Mouse (Mus musculus): ENCODE data around the gene Itga7.
A peak's percentile ranks its signal among the peaks of the same experiment; 100 is the strongest.

Gene Itga7

DNA sequence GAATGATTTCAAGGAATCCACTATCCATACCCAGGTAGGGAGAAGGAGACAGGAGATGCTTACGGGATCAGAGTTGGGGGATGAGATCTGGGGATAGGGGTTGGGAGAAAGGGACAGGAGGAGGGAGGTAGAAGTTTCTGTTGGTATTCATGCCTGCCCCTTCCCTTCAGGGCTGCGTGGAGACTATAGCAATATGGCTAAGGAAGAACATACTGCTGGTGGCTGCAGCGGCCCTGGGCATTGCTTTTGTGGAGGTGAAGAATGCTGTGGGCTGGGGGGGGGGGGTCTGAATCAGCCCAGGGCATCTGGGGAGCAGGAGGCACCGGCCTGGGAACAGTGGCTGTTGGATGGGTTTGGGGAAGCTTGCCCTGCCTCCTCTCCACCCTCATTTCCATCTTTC is 21.4 kb upstream of the Itga7 start:
- no peak for DNase-seq

DNA sequence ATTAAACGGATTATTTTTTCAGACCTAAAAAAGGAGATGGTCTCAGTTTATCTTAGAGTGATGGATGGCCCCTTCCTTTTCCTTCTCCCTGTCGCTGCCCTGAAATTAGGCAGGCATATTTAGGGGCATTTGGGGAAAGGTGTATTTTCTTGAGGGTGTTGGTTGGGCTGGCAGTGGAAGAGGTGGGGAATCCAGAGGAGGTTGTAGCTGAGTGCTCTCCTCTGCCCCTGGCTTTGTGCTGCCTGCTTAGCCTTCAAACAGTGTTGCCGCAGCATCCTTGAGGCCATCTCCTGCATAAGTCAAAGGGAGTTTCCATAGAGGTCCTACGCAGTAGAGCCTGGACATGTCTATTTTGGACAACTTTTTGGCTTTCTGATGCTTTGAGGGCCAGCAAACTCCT is 20.8 kb upstream of the Itga7 start:
- DNase-seq = no peak

DNA sequence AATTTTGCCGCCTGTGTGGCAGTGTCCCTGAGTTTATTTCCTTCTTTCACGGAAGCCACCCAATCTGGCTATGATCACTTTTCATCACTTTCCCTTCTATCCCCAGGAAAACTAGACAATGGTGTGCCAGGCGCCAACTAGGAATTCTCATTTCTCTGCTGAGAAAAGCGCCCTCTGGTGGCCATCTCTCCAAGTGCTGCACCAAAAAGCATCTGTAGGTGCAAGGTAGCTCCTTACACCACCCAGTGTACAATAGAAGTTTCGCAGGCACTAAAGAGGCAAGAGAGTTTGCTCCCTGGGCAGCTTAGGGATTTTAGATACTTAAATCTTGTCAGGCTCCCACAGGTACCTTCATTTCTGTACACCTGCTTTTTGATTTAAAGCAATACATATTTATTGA is 20.4 kb upstream of the Itga7 start:
- DNase-seq = peak; percentile 96

DNA sequence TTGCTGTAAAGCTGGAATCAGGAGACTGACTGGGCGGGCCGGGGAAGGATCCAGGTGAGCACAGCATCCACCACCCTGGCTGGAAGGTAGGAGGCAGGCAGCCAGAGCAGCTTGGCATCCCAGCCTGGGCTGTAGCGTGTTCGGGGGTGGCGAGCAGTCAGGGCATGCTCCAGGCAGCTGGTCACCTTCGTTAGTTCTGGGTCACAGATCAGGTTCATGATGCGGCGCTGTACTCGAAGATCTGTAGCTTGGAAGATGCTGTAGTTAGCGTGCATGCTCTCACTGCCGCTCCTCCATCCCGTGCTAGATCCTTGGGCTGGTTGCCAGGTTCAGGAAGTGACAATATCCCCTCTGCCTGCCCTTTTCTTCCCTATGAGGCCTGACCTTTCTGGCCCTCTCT is 19.9 kb upstream of the Itga7 start:
- no peak for DNase-seq

DNA sequence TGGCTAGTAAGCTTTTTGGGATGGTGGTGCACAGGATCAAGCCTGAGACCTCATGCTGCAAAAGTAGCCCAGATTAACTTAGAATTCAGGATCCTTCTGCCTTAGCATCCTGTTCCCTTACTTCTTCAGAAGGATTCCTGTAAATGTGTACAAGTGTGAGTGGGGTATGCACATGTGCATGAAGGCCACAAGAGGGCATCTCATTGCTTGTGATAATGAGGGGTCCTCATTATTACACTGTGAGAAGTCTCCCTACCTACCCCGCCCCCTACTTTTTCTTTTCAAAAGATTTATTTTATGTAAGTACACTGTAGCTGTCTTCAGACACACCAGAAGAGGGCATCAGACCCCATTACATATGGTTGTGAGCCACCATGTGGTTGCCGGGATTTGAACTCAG is 18.1 kb upstream of the Itga7 start:
- no peak for DNase-seq

DNA sequence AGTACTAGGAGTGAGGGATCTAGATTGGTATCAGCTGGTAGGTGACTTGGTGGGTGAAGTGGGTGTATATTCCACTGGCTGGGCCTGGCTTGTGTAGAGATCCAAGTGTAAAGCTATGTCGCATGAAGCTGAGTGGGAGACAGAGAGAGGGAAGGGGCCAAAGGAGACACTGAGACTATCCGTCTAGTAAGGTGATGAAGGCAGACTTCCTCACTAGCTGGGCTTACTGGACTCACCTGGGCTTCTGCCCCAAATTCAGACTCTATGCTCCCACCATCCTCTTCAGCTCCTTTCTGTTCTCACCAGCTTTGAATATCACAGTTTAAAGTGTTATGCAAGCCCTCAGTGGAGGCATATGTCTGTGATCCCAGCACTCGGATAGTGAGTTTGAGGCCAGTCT is 17.0 kb upstream of the Itga7 start:
- no peak for DNase-seq

DNA sequence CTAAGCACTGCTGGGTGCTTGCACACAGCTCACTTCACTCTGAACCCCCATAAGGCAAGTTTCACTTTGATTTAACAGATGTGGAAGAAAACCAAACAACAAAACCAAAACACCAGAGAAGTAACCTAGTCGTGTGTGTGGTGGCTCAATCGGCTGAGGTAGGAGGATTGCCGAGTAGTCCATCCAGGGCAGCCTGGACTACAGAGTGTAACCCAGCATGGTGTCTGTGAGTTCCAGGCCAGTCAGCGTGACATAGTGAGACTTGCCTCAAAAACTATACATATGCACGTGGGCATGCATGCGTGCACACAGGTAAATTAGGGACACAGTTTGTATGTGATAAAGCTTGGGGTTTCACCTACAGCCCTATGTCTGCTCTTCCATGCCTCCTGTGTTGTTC is 16.2 kb upstream of the Itga7 start:
- DNase-seq = no peak

DNA sequence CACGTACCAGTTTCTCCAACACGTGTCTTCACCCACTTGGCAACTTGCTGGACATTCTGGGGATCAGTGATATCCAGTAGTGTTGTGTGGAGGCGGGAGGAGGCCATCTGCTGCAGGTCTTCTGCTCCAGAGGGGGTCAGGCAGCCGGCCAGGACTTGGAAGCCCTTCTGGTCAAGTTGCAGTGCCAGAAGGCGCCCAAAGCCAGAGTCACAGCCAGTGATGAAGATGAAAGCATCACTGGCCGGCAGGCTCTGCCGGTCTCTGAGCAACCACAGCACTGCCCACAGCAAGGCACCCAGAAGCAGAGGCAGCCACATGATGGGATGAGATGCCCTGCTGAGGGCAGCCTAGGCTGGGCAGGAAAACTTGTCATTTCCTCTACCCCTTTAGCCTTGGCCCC is 15.4 kb upstream of the Itga7 start:
- no peak for DNase-seq

DNA sequence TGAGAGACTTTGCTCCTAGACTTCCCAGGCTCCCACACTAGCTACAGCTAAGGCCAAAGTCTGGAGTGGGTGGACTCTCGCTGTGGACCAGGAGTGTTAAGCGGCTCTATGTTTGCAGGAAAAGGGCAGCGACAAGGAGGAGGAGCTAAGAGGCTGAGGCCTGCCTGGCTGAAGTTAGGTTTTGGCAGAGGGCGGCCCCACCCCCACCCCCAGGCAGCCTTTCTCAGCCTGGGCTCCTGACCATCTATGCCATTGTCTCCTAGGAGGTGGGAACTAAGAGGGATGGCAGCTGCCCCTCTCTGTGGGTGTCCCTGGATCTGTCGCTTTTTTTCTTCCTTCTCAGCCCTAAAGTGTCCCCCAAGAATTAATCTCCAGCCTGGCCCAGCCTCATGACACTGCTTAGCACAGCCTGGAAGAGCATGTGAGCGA is 14.4 kb upstream of the Itga7 start:
- no peak for DNase-seq

DNA sequence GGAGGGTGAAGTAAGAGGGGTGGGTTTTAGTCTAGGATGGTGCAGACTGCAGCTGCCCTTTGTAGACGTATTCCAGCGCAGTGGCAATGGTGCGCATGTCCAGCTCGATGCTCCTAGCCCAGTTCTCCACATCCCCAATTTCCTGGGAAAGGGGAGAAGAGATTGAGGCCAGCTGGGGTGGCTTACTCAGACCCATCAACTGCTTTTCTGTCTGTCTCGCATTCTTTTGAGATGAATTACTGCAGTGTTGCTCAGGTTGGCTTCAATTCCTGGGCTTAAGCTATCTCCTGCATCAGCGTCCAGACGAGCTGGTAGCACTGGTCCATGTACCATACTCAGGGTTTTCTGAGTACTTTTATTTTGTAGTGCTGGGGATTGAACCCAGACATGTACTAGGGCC is 13.7 kb upstream of the Itga7 start:
- no peak for DNase-seq

DNA sequence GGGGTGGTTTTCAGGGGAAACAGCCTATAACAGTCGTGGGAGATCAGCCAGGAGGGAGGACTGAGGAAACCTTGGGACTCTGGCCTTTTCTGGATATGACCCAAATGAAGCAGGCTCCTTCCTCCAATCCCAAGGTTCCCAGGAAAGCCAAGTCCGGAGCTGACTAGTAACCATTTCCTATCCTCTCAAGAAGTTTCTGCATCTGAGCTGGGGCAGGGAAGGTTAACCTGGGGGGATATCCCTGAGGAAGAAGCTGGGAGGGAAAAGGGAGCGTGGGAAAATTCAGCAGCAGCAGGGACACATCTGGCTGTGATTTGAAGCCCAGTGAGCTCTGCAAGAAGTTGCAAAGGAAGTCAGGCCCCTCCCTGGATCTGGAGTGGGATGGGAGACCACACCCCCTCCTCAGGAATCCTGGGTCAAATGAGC is 12.9 kb upstream of the Itga7 start:
- DNase-seq = no peak

DNA sequence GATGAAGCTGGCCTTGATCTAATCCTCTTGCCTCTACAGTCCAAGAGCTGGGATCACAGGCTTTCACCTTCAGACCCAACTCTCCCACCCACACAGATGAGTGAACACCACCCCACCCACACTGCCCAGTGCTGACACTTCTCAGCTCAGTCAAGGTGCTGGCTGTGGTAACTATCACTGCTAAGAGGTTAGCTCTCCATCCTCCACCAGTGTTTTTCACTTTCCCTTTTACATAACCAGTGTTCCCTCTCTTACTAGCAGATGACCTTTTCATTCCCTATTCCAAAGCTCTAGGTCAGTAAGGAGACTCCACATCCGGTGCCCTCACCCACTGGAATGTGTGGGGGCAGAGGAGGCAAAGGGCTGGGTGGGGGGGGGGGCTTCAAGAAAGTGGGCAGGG is 12.4 kb upstream of the Itga7 start:
- DNase-seq = no peak

DNA sequence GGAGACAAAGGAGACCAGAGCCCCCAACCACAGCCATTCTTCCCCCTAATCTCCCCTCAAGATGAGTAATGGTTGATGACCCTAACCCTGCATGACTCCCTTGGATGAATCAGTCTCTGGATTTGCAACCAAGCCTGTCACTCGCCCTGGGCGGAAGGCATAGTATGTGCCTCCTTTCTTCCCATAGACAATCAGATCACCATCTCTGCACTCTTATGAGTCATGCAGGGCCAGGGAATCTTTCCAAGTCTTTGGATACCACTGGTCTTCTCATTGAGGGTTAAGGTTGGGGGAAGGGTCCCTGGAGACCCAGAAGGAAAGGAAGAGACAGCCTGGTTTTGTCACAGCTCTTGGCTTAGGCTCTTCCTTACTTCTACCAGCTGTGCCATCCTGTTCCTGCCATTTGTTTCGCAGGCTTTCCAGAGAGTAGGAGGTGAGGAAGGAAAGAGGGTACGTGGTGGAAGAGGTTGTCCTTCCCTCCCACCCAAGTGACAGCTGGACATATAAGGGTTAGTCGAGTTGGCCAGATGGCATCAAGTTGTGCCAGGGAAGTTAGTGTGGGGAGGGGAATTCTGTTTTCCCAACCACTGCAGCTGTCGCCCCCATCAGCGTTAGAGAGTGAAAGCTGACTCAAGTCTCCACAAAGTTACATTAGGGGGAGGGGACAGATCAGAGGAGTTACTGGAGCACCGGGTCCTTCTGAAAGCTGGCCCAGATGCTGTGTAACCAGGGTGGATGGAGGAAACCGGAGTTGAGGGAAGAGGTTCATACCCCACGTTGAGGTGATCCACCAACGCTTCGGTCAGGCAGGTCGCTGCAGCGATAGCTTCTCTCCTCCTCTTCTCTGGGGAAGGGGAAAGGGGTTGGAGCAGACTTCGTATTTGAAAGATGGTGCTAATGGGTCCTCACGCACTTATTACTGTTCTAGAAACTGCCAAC is 11.5 kb upstream of the Itga7 start:
- DNase-seq = no peak

DNA sequence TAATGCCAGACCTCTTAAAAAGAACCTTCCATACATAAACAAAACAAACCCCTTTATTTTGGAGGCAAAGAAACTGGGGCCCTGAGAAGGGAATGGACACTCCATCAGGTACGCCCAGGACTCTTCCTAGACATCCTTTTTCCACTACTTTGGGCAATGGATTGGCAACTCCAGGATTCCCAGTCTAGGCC is 10.9 kb upstream of the Itga7 start, which contains the start of gene Rdh5:
TSS of gene Rdh5 (minus strand) at position 67 of the 191 bp plus-strand sequence.
- DNase-seq = no peak

DNA sequence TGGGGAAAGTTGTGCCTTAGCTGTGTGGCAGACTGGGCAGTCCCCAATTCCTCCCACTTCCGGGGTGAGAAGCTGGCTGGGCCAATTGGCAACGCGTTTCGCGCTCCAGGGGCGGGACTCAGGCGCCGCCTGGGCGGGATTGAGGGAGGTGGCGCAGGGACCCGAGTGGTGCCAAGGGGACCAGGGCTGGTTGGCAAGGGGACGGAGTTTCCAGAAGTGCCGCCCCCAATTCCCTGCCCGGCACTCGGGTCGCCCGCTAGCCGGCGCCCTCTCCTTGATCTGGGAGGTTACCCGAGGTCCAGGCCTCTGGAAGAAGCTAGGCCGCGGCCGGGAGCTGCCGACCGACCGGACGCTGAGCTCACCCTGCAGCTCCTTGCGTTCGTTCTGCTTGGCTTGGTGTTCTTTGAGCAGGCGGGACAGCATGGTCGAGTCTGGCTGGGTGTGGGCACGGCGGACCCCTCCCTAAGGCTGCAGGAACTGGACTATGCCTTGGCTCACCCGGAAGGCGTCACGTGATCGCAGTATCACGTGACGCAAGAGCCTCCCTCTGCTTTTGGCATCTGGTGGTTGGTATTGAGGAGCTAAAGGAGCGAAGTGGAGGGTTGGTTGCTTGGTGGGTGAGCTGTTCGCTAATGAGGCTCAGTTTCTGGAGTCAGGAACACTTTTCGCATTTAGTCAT is 10.5 kb upstream of the Itga7 start:
- peak; percentile 97 for DNase-seq

DNA sequence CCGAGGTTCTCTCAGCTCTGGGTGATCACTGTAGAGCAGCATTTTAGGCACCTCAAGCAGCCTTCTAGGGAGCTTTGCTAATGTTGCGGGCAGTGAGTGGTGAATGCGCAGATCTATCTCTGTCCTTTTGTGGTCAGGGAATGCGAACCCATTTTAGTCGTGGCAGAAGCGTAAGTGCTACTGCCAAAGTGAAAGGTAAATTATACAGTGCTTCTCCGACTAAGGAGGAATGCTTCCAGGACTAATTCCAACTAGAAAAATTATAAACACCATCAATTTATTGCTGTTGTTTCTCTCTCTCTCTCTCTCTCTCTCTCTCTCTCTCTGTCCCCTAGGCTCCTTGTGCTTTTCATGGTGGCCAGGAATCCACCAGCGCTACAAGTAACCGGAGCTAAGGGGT is 9.7 kb upstream of the Itga7 start, which contains the start of gene Bloc1s1:
TSS of gene Bloc1s1 (minus strand) at position 101 of the 400 bp plus-strand sequence.
- no peak for DNase-seq

DNA sequence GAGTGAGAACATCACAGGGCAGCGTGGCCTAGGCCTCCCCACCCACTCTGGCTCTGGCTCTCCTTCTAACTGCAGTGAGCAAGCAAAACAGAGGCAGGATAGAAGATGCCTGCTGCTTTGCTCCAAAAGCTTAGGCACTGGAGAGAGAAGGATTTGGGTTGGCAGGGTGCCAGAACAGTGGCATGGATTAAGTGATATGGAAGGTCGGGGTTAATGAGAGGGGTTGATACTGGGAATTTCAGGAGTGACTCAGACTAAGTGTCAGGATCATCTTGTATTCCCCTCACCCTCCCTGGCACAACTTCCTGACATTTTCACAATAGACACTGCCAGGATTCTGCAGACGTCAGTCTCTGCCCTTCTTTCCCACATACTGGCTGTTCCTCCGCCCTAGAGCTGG is 5.3 kb upstream of the Itga7 start:
- no peak for DNase-seq

DNA sequence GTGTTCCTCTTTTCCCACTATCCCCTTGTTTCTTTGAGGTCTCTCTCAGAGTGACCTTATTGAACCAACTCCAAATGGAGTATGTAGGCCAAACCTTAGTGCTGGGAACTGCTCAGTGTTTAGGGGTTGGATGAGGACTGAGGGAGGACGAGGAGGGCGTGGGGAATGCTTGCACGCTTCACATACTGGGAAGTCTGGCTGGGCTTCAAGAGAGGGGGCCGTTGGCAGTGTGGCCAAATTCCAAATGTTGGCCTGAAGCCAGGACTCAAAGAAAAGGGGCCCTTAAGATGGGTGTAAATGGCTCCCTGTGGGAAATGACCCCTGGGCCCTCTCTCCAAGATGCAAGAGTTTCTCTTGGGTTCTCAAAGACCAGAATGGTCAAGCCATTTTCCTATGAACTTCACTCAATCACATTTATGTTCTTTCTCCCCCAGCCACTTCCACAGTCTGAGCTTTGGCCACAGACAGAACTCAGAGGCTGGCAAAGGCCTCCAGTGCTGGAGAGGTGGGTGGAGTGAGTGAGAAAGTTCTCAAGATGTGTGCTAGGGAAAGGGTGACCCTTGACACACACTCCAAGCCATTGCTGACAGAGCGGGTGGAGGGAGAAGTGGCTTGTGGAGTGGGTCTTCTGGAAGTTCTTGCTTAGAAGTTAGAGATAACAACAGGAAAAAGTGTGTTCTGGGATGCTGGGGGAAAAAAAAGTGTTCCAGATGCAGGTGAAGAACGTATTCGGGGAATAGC is 3.8 kb upstream of the Itga7 start:
- peak; percentile 87 for DNase-seq

DNA sequence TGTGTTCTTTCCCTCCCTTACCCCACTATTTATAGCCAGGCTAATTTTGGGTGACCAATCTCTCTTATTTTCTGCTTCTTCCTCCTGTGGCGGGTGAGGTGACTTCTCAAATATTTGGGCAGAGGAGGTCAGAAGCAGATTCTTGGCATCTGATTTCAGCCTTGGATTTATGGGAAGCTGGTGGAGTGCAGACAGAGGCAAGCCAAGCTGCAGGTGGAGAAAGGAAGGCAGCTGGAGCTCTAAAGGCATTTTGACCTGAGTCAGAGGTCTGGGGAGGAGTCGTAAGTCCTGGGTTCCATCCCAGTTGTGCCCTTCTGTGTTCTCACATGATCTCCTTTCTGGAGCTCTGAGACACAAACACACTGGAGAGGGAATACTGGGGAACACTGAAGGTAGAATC is 2.2 kb upstream of the Itga7 start:
- no peak for DNase-seq

DNA sequence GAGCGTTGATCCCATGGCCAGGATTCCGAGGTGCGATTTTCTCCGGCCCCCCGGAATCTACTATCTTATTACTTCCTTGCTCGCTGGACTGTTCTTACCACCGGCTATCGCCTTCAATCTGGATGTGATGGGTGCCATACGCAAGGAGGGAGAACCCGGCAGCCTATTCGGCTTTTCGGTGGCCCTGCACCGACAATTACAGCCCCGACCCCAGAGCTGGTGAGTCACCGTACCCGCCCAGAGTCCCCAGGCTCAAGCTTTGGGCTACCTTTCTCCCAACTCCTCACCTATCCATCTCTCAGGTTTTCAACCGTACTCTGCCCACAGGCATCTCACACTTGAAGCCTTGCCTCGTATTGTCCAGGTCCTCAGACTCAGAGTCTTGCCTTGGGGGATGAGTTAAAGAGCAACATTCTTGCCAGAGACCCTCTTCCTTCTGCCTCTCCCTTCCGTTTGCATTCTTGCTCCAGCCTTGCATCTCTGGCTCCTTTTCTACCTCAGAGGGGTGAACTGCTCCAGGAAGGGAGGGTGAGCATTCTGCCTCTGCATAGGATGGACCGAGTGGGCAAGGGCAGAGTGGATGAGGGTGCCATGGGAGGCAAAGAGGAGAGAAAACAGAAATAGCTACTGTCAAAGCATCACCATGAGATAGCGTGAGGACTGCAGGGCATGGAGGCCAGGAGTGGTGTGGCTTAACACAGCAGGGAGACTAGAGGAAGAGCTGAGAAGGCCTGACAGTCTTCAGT is 531 bp downstream of the Itga7 start:
- no peak for DNase-seq

DNA sequence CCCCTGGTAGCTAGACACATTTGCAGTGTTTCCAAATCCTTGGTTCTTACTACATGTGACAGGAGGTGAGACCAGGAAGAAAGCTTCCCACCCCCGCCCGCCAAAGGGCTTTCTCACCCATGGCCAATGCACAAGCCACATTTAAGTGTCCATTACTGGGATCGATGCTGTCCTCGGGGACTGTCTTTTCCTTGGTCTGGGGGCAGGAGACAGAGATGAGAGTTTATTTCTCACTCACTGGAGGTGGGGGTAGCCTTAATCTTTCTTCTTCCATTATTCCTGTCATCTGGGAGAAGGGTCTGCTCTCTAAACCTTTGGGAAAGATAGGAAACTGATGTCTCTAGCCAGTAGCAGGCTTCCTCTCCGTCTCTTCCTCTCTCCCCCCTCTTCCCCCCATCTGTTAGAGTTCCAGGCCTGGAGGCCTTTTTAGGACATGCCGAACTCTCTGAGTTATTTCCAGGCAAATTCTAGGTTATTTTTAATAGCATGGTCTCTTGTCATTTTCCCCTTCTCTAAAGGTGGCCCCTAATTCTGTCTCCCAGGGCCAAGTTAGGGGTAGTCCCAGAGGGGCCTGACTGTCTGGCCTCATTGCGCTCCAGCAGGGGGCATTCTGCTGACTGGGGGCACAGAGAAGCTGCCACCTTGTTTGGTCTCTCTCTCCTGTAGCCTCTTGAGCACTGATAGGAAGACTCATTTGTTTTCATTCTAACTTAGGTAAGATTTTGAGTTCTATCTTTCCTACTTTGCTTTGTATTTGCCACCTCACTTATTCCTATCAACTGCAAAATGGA is 1.6 kb downstream of the Itga7 start:
- DNase-seq = no peak

DNA sequence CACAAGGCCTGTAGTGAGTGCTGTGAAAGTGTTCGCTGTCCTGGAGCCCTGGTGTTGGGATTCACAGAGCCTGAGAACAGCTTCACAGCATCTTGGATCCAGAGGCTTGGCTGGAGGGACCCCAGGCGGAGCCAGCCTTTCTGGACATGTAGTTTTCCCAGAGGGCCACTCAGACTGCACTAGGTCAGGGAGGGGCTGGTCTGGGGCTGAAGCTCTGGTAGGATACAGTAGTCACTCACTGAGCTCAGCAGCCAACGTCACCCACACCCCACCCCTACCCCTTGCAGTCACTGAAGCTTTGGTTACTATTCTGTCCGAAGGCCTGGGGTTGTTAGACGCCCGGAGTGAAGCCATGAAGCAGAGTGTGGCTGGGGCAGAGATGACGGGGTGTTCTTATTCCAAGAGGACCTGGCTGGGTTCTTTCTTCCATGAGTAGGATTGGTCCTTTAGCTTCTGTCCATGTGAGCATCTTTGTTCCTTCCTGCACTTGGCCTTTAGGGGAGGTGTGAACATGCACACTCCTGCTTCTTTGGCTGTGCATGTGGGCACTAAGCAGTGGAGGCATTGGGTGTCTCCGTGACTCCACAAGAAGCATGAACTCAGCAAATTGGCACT is 2.3 kb downstream of the Itga7 start:
- DNase-seq = no peak

All from lung, postnatal 36 days (tissue).